In the genomic region with DNA sequence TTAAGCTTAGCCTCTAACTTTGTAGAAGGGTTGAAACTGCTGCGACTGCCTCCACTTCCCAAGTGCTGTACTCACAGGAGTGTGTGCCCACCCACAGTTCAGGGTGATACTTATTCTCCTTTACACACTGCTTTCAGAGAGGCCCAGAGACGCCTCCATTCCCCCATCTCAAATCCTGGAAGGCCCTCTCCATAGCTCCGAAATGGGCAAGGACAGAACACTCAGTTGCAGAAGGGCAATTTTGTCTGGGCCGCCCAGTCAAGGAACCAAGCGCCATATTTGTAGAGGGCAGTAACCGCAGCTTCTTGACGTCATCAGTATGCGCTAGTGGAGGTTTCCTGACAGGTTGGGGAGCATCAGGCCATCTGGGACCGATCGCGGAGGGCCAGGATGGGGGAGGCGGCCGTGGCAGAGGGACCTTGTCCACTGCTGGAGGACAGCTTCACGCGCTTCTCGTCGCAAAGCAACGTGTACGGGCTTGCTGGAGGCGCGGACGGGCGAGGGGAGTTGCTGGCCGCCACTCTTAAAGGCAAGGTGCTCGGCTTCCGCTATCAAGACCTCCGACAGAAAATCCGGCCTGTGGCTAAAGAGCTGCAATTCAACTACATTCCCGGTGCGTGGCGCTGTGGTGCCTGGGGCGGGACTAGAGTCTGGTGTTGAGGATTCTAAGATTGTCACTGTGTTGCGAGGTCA, we compare ENCODE assay signal across 8 mouse cellular contexts. TPM values are rescaled to one million over a fixed set of nuclear protein-coding genes. Genes with fewer than 3 reads are reported as not detected.
DNase-seq lines count a peak whose midpoint lies in the region; ATAC-seq and TF ChIP-seq lines count a peak whose summit lies in the region.

Gene Kptn, plus strand, starts transcription at position 327 of the 693 bp plus-strand sequence.

- DNase-seq in gastrocnemius, adult 8-10 months (ENCODE audit: low spot score in 2 of 2), result peak; percentile 83 to 84
- peak; percentile 83 for DNase-seq in hindlimb bud, embryonic 11.5 days (ENCODE audit: extremely low spot score, low read depth, low spot score)
- peak; percentile 81 to 96 for DNase-seq in left cerebral cortex, adult 8-10 months (ENCODE audit: low spot score in 2 of 2)
- peak; percentile 92 to 93 for DNase-seq in right cerebral cortex, postnatal 10 days (ENCODE audit: low spot score in 2 of 2)
- peak; percentile 92 for DNase-seq in urinary bladder, postnatal 25 days (ENCODE audit: low spot score)

- H3K27ac ChIP-seq in cortical plate, adult 2 months (ENCODE audit: insufficient read depth, low read length), result peak within 1 kb of the TSS; percentile 95

- H3K27me3 ChIP-seq in megakaryocyte, embryonic 14.5 days (replicated peaks), result no peaks in the 10 kb centered on the region

- peaks cover 58% of the 10 kb centered on the region for H3K36me3 ChIP-seq in megakaryocyte, embryonic 14.5 days (replicated peaks; ENCODE audit: low read length)

- peak; percentile 31; the same call in 1 of the 2 replicates for TF ChIP-seq POLR2A in cortical plate, adult 2 months (IDR thresholded peaks at IDR 0.05; ENCODE audit: extremely low read depth, insufficient read depth, low read length)

- H3K4me1 ChIP-seq in cortical plate, adult 2 months (ENCODE audit: control insufficient read depth, insufficient read depth, low read length), result peaks cover 8% of the 10 kb centered on the region
- peaks cover 18% of the 10 kb centered on the region for H3K4me1 ChIP-seq in megakaryocyte, embryonic 14.5 days

- peak within 1 kb of the TSS; percentile 64 for H3K4me3 ChIP-seq in cortical plate, adult 2 months (ENCODE audit: insufficient read depth, low read length)
- H3K4me3 ChIP-seq in megakaryocyte, embryonic 14.5 days (replicated peaks), result peak within 1 kb of the TSS; percentile 96

- TF ChIP-seq CTCF in cortical plate, adult 2 months (IDR thresholded peaks at IDR 0.05; ENCODE audit: extremely low read depth, insufficient read depth, low read length), result peak; percentile 87

- H3K9me3 ChIP-seq in megakaryocyte, embryonic 14.5 days, result no peaks in the 10 kb centered on the region

- peak; percentile 79 for ATAC-seq in activated CD4-positive, CD25-positive, alpha-beta regulatory T cell, adult 4 months

RNA-seq across cellular contexts. Expression of gene Kptn, which starts in this region (rescaled TPM):
- 10 to 100 TPM; 18.6 to 21.8 TPM for polyA plus RNA-seq in activated CD4-positive, CD25-positive, alpha-beta regulatory T cell, adult 4 months (2017; shearing (Covaris generic))
- 51.3 and 58.5 TPM in 2 replicates for polyA plus RNA-seq in cortical plate, adult 2 months (2012; rRNA removed)
- 10 to 100 TPM; 10.7 to 13.4 (median 11.9) TPM for total RNA-seq in gastrocnemius, adult 8-10 months (2022)
- 10 to 100 TPM; 41.8 to 46.6 (median 42.4) TPM for total RNA-seq in left cerebral cortex, adult 8-10 months (2022)
- 5.7 and 14.1 TPM in 2 replicates for polyA plus RNA-seq in megakaryocyte, embryonic 14.5 days (2012; ENCODE audit: insufficient read depth, low replicate concordance)

Comparison
In these comparisons a context has a peak if more than half of its experiments do, and no peak if none do; other contexts are left out.
1. Peak in every context shown above with its lines: DNase-seq, ATAC-seq, H3K4me3 ChIP-seq and H3K27ac ChIP-seq.